Mouse (Mus musculus) lung, postnatal 4 days (tissue): ENCODE results near the gene Spib.

ENCODE experiments used
- DNase-seq, 2 experiments: peaks; one replicate each; pipeline ENCODE4 v3.0.0; 2021

Gene Spib

DNA sequence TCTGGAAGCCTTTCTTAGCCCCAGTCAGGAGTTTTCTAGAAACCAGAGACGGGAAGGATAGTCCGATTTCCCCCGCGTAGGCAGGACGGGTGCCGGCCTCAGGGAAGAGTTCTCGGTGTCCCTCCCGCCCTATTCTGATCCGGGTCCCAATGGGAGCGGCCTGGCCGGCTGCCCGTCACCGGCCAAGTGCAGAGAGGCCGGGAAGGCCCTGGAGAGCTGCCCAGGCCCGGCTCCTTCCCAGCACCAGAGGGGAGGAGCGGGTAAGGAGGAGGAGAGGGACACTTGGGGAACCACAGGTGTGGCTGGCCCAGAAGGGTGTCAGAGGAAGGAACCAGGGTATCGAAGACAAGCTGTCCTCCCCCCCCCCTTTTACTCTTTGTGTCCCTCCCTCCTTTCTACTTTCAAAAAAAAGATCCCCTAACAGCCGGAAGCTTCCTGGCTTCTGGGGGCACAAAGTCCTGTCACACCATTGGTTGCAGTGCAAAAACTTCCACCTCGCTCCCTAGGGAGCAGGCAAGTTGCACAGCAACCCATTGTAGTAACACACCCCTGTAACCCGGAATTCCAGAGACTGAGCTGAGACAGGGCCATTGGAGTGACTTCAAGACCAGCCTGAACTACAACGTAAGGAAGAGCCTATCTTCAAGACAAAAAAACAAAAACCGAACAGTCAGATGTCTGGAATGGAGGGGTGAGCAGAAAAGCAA, 6.6 kb downstream of the Spib start:
- DNase-seq = peak; percentile 86 to 92

DNA sequence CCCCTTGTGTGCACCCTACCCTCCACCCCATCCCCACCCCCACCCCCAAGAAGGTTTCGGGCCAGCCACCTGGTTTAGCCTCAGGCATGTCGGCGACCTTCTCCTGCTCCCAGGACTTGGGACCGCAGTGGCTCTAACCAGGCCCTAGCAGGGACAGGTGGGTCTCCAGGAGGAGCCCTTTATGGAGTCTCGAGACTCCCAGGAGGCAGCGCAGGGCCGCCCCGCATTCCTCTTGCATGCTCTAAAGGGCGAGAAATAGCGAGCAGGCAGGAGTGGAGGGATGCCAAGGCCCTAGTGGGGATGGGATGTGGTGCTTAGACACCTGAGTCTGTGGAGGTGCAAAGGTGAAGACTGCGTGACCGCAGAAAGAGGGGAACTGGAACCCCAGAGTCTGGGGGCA, 7.4 kb downstream of the Spib start, which contains the start of gene Mybpc2:
TSS of gene Mybpc2 (minus strand) at position 155 of the 400 bp plus-strand sequence.
- peak; percentile 48 to 59 for DNase-seq

DNA sequence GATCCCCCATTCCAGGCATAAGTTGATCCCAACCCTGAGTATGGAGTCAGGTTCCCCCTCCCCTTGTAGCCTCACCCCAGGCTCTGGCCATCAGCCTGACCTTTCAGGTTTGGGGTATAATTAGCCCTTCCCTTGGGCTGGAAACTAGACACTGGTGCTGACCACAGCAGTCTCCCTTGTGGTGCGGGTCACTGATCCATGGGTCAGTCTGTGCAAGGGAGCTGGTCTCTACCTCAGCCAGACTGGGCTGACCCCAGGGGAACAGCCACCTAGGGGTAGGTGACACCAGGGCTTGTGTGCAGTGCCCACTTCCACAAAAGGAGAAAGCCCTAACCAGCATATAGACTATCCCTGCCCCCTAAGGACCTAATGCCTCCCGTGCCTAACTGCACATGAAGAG, 8.8 kb downstream of the Spib start:
- no peak for DNase-seq

- peak; percentile 65 to 80 for DNase-seq
Measured at GRCm38 (mm10) chr7:44521710-44522109, 10.2 kb downstream of the Spib start.

DNA sequence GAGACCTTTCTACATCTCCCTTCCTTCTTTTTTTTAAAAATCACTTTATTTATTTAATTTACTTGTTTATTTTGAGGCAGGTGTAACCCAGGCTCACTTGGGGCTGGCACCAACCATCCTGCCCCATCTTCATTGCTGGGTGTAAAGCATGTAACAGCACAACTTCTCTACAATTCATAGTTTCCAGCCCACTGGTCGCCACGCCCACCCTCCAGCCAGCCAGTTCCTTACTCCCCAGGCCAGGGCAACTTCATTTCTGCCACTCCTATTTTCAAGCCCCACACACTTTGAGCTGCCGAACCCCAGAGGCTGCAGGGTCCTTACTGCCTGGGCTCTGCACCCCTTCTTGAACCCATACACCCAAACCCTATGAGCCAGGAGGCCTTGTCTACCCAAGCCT, 10.9 kb downstream of the Spib start:
- no peak for DNase-seq

- DNase-seq = no peak
Measured at GRCm38 (mm10) chr7:44519240-44519913, 12.5 kb downstream of the Spib start.

DNA sequence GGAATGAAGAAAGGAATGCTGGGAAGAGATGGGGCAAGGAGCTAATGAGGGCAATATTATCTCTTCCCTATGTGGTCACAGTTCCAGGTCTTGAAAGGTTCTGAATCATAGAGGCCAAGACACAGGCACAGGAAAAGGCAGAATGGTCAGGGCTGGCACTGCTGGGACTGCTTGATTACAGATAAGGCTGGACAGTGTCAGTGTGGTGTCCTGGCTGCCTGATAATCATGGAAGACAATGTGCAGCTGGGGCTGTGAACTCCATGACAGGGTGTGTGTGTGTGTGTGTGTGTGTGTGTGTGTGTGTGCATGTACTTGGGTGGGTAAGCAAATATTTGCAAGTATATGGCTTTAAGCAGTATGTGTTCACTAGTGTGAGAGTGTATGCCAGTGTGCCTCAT, 24.4 kb downstream of the Spib start:
- no peak for DNase-seq

GRCm38 (mm10) chr7:44501563-44502115, 30.2 kb downstream of the Spib start:
- peak; percentile 45 to 79 for DNase-seq

- DNase-seq = peak in 1 of 2 experiments; percentile 20
Measured at GRCm38 (mm10) chr7:44500046-44500445, 31.8 kb downstream of the Spib start.

- DNase-seq = peak in 1 of 2 experiments; percentile 5
Measured at GRCm38 (mm10) chr7:44498922-44499321, 32.9 kb downstream of the Spib start.

GRCm38 (mm10) chr7:44497361-44498055, 34.4 kb downstream of the Spib start:
- peak in 1 of 2 experiments; percentile 25 for DNase-seq

DNA sequence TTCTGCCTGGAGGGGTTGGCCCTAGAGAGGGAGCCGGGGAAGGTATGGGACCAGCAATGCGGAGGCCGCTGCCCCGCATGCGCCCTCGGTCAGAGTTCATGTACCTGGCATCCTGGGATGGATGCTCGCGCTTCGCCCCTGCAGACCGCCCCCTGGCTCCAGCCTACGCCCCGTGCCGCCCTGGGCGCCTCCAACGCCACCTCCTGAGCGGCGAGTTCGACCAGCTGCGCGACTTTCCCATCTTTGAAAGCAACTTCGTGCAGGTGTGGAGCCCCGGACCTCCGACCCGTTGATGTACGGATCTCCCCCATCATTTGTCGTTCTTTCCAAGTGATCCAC, 35.1 kb downstream of the Spib start:
- DNase-seq = no peak

DNA sequence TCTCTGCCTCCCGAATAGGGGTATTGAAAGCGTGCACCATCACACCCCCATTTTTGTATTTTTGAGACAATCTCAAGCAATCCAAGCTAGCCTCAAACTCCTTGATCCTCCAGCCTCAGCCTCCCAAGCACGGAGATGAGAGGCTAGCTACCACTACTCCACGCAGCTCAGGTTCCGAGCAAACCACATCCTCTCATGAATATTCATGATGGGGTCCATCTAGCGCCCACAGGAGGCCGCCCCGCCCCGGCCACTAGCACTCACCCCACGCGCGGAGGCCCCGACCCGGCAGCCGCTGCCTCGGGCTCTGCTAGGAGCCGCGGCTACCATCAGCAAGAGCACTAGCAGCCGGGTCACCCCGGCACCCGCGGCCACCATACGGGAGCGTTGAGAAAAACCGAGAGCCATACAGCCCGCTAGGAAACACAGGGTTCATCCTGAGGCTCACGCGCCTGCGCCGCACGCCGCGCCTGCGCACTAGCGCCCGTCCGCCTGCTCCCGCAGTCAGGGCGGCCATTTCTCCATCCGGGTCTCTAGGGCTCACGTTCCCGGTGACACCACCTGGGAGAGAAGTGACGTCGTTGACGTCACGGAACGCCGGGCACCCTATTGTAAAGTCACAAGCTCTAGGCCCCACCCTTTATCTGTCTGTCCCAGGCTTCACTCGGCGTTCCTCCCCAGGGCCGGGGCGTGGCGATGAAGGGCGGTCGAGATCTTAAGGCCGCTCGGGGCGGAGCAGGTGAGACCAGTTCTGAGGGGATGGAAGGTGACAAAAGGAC, 35.7 kb downstream of the Spib start, which contains the start of the genes Emc10 and Fam71e1:
TSS of gene Emc10 (minus strand) at position 538 of the 779 bp plus-strand sequence.
TSS of gene Fam71e1 (plus strand) at position 590 of the 779 bp plus-strand sequence.
- peak; percentile 98 for DNase-seq

DNA sequence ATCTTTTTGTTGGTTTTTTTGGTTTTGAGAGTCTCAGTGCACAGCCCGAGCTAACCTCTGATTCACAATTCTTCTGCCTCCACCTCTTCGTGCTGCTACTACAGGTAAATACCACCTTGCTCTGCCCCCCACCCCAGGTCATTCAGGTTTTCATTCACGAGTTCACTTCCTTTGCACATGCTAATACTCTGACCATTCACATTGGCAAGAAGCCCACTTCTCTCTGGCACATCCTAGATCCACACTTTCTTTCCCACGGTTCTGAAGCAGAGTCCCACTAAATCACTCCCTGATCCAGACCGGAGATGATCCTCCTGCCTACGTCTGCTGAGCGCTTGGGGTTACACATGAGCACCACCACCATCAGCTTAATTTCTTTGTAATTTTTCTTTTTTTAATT, 36.8 kb downstream of the Spib start:
- no peak for DNase-seq

DNA sequence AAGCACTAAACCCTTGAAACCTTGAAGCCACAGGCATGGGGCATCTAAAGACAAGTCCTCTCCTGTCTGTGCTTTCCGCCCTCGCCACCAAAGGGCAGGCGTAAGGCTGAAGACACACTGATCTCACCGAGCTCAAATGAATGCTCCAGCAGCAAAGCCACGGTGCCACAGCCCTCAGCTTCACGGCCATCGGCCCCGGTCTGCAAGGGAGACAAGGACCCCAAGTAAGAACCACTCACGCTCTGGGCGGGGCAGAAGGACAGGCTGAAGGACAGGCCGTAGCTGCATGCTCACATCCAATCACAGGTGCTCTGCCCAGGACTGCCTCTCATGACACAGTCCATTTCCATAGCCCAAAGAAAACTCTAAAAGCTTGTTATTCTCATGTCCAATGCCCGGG, 37.2 kb downstream of the Spib start:
- no peak for DNase-seq

- no peak for DNase-seq
Measured at GRCm38 (mm10) chr7:44492166-44492826, 39.6 kb downstream of the Spib start.

DNA sequence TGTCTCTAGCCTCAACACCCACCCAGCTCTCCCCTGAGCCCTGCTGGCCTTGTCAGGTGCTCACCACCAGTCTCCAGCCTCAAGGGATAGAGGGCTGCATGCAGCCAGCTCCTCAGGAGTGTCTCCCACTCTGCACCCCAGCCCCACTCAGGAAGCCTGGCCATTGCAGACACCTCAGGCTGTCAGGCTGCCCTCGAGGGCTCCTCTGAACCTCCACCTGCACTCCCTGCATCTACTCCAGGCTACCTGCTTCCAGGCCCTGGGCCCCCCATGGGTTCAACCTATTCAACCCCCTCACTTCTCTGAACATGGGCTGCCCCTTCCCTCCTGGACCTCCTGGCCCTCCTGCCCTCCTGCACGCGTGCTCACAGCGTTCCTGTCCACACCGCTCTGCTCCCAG, 40.5 kb downstream of the Spib start:
- peak in 1 of 2 experiments; percentile 15 for DNase-seq

DNA sequence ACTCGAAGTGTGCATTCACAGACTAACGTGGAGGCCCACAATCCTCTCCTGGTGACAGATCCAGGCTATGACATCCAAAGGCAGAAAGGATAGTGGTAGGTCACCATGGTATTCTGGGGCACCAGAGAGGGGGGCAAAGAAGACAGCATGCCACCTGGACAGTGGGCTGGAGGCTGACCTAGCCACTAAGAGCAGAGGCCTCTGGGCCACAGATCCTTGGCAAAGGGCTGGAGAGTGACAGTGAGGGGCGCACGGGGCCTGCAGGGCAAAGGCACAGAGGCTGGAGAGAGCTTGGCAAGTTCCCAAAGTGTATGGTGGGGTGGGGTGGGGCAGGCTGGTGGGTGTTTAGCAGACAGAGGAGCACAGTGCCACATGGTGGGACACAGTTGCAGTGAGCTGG, 41.6 kb downstream of the Spib start:
- DNase-seq = peak in 1 of 2 experiments; percentile 18

DNA sequence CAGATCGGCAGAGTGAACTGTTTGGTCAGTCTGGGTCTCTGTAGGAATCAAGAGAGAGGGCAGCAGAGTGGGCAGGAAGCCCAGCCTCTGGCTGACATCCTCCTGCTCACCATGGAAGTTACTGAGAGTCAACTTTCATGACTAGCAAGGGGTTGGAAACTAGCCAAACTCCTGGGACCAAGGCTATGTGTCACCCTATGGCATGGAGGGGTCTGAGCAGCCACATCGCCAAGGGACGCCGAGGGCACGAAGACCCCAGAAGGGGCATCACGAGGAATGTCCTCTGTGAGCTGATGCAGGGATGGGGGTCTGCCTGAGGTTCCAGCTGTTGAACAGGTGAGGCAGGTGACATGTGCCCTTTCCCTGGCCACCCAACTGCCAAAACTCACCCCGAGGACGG, 43.3 kb downstream of the Spib start:
- peak in 1 of 2 experiments; percentile 19 for DNase-seq

- peak in 1 of 2 experiments; percentile 13 for DNase-seq
Measured at GRCm38 (mm10) chr7:44487936-44488335, 43.9 kb downstream of the Spib start.

GRCm38 (mm10) chr7:44486927-44487575, 44.8 kb downstream of the Spib start:
- DNase-seq = peak in 1 of 2 experiments; percentile 12
